Mouse (Mus musculus) olfactory bulb, adult 2 months (tissue): ENCODE results near the gene Eif3d. TPM values are rescaled to one million over a fixed set of nuclear protein-coding genes. Genes with fewer than 3 reads are reported as not detected.

Source experiments
- H3K27ac ChIP-seq: fragments of 200-500 bp; 2 replicates; pipeline ENCODE4 v1.5.1; 2012; ENCODE audit warnings: low read depth, low read length; ENCODE audit not compliant: insufficient read depth
- H3K4me1 ChIP-seq: fragments of 200-500 bp; 2 replicates; pipeline ENCODE4 v1.6.1; 2012; ENCODE audit warnings: low read length; ENCODE audit not compliant: control insufficient read depth, insufficient read depth
- H3K4me3 ChIP-seq: fragments of 200-500 bp; 2 replicates; pipeline ENCODE4 v1.5.1; 2012; ENCODE audit warnings: mild to moderate bottlenecking, low read depth, low read length, moderate library complexity; ENCODE audit not compliant: insufficient read depth
- CTCF ChIP-seq: fragments of 200-500 bp; IDR thresholded peaks from 2 replicates; pipeline ENCODE4 v1.5.1; 2012; ENCODE audit warnings: low read depth, mild to moderate bottlenecking, low read length, moderate library complexity; ENCODE audit not compliant: insufficient read depth
- POLR2A ChIP-seq: fragments of 200-500 bp; IDR thresholded peaks from 2 replicates; pipeline ENCODE4 v1.6.1; 2012; ENCODE audit warnings: mild to moderate bottlenecking, low read depth, low read length, moderate library complexity; ENCODE audit not compliant: insufficient read depth
- WGBS: fragments of 180-500 bp; shearing (Covaris S2); methylation state at CpG from one replicate; pipeline ENCODE4 v1.1.7; 2018; 5-methylcytosine and 5-hydroxymethylcytosine counted together
- polyA plus RNA-seq: library from polyadenylated mRNA; stranded (reverse); fragments of >200 nt; gene quantifications from 2 replicates; pipeline ENCODE4 v1.2.4, GENCODE M21; 2012; ENCODE audit warnings: low replicate concordance; ENCODE audit not compliant: missing spikeins, insufficient read depth, insufficient read length

Eif3d gene
- polyA plus RNA-seq, 1 experiment, result not detected

DNA sequence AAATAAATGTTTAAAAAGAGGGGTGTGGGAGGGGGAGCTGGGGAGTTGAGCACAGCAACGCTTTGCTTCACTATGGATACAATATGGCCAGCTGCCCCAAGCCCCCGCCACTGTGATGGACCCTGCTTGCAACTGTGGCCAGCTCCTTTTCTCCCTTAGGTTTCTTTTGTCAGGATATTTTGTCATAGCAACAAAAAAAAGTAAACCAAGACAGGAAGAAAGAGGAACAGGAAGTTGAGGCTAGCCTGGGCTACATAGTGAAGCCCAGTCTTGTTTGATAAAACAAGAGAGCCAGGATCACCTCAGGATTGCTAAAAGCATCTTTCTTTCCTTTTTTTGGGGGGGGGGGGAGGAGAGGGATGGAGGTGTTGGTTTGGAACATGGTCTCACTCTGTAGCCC lies 45.4 kb downstream of the Eif3d start:
- peaks cover 5% of the 10 kb centered on the region for H3K4me1 ChIP-seq
- WGBS, result 94% methylated on average over 2 of the region's 2 CpGs
- H3K4me3 ChIP-seq, result no peak overlapping the region
- no peak for TF ChIP-seq CTCF
- no peak for TF ChIP-seq POLR2A
- no peak overlapping the region for H3K27ac ChIP-seq

DNA sequence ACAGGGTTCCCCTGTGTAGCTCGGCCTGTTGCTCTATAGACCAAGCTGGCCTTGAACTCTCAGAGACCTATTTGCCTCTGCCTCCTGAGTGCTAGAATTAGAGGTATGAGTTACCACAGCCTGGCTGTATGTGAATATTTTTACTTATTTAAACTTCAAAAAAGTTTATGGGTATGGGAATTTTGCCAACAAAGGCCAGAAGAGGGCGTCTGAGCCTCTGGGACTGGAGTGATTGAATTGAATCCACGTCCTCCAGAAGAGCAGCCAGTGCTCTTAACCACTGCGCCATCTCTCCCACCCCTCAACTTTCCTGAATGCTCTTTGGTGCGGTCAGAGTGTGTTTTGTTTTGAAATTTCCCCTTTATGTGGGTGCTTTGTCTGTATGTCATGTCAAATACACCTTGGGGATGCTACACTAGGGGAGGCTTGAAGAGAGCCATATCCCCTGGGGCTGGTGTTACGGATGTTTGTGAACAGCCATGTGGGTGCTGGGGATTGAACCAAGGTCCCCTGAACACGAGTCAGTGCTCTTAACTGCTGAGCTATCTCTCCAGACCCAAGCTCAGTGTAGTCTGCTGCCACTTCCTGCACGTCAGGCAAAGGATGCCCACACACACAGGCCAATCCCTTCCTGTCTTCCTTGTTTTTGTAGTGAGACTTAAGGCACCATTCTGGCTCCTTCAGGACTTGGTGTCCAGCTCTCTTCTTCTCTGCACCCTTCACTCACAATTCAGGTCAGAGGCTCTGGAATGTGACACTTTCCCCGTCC lies 47.2 kb downstream of the Eif3d start:
- no peak for TF ChIP-seq CTCF
- TF ChIP-seq POLR2A, result no peak
- Histone ChIP-seq H3K27ac (no peak overlapping the region), H3K4me3 (no peak overlapping the region), H3K4me1 (peaks cover 8% of the 10 kb centered on the region)
- 64% methylated on average over 9 of the region's 9 CpGs for WGBS

DNA sequence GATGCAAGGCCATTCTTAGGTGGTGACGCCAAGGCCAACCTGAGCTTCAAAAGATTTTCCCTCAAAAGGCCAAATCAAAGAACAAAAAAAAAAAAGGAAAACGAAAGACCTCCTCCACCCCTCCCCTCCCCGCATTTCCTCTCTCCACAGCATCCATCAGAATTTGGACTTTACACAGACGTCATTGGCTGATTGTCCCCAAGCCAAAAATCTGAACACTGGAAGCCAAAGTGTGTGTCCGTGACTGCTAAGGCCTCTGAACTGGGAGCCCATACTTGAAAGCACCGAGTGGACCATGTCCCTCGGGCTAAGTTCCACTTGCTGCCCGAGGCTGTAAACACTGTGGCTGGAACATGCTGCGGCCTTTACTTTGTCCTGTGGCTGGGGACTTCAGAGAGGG lies 47.9 kb downstream of the Eif3d start:
- Histone ChIP-seq H3K4me3 (no peak overlapping the region), H3K27ac (no peak overlapping the region), H3K4me1 (peaks cover 5% of the 10 kb centered on the region)
- TF ChIP-seq CTCF, result no peak
- no peak for TF ChIP-seq POLR2A
- 73% methylated on average over 9 of the region's 9 CpGs for WGBS

DNA sequence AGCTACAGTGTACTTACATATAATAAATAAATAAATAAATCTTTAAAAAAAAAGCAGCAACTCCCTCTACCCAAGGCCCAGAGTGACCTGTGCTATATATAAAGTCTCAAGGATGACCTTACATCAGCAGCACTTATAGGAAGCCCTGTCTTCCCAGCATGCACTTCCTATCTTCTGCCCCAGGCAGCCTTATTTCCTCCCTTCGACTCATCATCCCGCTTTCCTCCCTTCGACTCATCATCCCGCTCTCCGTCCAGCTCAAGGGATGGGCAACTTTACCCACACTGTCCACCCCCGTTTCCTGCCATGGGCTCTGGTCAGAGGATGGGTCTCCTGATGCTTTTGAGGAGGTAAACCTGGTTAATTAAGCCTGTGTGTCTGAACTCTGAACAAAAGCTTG lies 49.0 kb downstream of the Eif3d start:
- 83% methylated on average over 6 of the region's 6 CpGs for WGBS
- no peak overlapping the region for H3K4me3 ChIP-seq
- H3K27ac ChIP-seq, result no peak overlapping the region
- TF ChIP-seq POLR2A, result no peak
- no peak for TF ChIP-seq CTCF
- peaks cover 3% of the 10 kb centered on the region for H3K4me1 ChIP-seq

DNA sequence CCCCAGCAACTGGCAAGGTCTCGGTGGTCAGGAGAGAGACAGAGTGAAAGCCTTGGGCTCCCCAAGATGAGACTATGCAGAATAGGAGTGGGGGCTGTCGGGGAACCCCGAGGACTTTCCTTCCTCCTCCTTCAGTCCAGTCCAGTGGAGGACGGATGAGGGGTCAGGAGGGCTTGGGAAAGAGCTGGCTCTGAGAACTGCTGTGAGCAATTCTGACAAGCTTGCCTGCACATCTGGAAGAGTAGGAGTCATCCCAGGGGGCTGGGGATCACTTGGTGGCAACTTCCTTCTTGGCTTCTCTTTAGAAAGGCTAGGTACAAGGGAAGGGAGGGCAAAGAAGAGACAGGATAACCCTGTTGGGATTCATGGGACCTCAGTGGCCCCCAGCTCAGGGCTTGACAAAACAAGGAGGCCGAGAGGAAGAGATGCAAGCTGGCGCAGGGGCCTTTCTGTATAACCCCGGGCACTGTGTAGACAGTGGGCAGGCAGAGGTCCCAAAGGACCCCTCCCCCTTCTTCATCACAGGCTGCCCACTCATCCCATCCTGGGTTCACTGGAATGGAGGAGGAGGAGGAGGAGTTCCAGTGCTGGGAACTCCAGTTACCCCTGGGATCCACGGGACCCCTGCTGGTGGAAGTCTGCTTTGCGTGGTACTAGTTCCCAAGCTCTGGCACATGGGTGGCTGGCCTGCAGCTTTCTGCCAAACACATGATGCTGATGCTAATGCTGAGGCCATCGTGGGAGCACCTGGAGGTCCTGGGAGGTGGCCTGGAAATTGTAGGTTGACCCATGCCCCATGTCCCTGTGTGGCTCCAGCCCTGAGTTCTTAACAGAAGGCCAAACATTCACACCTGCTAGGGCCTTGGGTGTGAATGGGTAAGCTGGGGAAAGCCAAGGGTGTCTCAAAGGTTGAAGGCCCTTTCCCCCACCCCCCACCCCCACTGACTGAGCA lies 49.8 kb downstream of the Eif3d start:
- no peak for TF ChIP-seq CTCF
- no peak for TF ChIP-seq POLR2A
- Histone ChIP-seq H3K27ac (no peak overlapping the region), H3K4me1 (peaks cover 3% of the 10 kb centered on the region), H3K4me3 (no peak overlapping the region)
- WGBS, result 76% methylated on average over 10 of the region's 10 CpGs

DNA sequence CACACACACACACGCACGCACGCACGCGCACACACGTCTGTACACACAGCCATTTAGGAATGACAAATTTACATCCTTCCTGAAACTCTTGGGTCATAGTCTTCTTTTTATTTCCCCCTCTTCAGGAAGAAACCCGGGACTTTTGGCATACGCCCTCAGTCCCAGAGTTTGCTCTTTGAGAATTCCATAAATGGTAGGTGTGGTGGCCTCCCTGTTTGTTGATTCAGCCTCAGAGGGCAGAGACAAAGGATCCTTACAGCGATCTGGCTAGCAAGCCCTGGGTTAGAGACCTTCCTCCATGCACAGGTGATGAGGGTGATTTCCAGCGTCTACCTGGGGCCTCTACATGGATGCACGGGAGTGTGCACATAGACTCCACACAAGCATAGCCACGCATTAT lies 51.2 kb downstream of the Eif3d start:
- Histone ChIP-seq H3K4me1 (peaks cover 3% of the 10 kb centered on the region), H3K27ac (no peak overlapping the region)

DNA sequence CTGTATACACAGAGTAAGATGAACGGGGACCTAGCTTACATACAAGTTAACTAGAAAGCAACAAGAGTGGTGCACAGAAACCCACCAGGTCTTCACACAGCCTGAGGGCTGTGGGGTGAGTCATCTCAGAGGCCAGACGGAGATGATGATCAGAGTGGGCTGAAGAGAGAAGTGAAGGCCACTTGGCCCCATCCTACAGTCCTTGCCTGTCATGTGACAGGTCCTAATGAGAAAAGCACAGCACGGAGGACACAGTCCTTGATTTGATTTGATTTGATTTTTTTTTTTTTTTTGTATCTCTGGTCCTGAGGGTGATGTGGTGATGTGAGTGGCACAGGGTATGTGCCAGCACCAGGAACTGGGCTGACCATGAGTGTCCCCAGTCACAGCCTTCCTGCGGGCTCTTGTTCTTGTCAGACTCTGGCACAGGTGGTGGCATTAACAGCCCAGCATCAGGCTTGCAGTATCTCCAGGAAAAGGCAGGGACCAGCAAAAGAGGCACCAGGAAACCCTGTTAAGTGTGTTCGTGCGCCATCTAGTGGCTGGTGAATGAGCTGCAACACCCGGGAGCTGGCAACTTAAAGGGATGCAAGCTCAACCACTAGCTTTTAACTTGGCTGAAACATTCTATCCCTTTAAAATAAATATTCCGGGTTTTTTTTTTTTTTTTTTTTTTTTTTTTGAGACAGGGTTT lies 53.6 kb downstream of the Eif3d start:
- TF ChIP-seq CTCF, result peak; percentile 77
- no peak for TF ChIP-seq POLR2A
- H3K4me1 ChIP-seq, result peaks cover 3% of the 10 kb centered on the region
- 29% methylated on average over 8 of the region's 8 CpGs for WGBS
- H3K4me3 ChIP-seq, result no peak overlapping the region
- no peak overlapping the region for H3K27ac ChIP-seq

More for the DNA sequence above, 51.2 kb downstream of the Eif3d start:
- WGBS, result 88% methylated on average over 12 of the region's 12 CpGs
- no peak for TF ChIP-seq CTCF
- no peak for TF ChIP-seq POLR2A
- no peak overlapping the region for H3K4me3 ChIP-seq

DNA sequence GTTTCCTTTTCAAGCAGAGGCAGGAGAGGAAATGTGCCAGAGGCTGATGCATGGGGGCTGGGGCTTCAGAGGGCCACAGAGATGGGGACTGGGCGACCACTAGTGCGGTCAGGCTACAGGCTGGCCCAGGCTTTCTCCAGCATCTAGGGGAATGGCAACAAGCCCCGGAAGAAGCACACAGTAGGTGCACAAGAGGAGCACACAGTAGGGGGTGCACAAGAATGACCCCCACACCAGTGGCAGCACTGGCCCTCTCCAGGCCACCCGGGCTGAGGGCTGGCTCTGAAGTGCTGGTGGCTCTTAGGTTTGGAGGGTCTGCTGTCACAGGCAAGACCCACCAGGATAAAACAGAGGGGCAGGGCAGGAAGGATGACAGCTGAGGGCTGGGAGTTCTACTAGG lies 55.3 kb downstream of the Eif3d start:
- 94% methylated on average over 4 of the region's 4 CpGs for WGBS
- H3K4me1 ChIP-seq, result peaks cover 3% of the 10 kb centered on the region; the same call in 1 of the 2 replicates
- no peak overlapping the region for H3K27ac ChIP-seq
- TF ChIP-seq POLR2A, result no peak
- TF ChIP-seq CTCF, result no peak
- no peak overlapping the region for H3K4me3 ChIP-seq

DNA sequence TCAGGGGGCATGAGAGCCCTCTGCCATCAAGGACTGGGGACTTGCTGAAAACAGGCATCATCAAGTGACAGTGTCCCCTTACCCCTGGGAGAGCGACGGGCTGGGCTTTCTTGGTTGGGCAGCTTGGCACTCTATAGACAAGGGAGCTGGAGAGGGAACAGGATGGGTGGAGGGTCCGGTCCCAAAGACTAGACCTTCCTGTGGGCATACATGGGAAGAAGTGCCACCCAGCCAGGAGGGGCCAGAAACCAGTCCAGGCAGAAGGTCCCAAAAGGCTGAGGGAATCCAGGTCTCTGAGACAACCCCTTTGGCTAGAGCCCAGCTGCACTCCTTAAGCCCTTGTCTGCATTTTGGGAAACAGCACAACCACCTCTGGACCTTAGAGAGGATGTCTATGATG lies 56.1 kb downstream of the Eif3d start:
- WGBS, result 96% methylated on average over 3 of the region's 3 CpGs

More for the DNA sequence above, 56.1 kb downstream of the Eif3d start:
- no peak for TF ChIP-seq CTCF
- TF ChIP-seq POLR2A, result no peak
- H3K4me1 ChIP-seq, result peaks cover 3% of the 10 kb centered on the region; the same call in 1 of the 2 replicates
- no peak overlapping the region for H3K27ac ChIP-seq
- H3K4me3 ChIP-seq, result no peak overlapping the region
